ENCODE assay signal across 18 mouse cellular contexts in the genomic region with DNA sequence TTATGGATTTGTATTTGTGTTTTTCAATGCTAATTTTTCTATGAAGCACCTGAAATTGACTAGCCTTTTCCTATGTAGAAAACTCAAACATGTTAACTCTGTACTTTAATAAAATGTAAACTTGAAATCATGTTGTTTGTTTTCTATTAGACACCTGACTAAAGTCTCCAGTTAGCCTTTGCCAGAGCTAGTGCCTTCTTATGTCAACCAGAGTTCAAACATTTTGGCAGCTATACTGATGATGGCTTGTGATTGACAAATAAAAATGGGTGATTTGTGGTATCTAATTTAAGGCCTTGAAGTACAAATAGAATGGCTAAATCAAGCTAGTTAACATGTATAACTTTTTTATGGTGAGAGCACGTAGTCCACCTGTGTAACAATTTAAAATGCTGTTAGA.
DNase-seq lines count a peak whose midpoint lies in the region; ATAC-seq and TF ChIP-seq lines count a peak whose summit lies in the region.
"Had no signal": no experiment of that assay in that cellular context is flagged by ENCODE, and none has a peak within 500 bp of the region (broad histone marks: within the 10 kb centered on the region; RNA-seq: fewer than 3 reads in every experiment).

No protein-coding gene starts in this region.

- H3K79me2 ChIP-seq in liver, adult 2 months (ENCODE audit: control insufficient read depth, insufficient read depth, low read length): no peaks in the 10 kb centered on the region

- 57% methylated on average over 1 of the region's 1 CpGs for WGBS in liver, adult 2 months
- 87% methylated on average over 1 of the region's 1 CpGs for WGBS in liver, embryonic 12.5 days (ENCODE audit: insufficient replicate concordance)

- H3K4me3 ChIP-seq in liver, adult 2 months (ENCODE audit: insufficient read depth, low read depth, low read length): no peak overlapping the region
- no peak overlapping the region for H3K4me3 ChIP-seq in liver, embryonic 12.5 days

- no peak for TF ChIP-seq POLR2A in liver, adult 2 months (IDR thresholded peaks at IDR 0.05; ENCODE audit: extremely low read depth, insufficient read depth, low read length)

- peak; percentile 91 for DNase-seq in liver, adult 2 months (ENCODE audit: extremely low read depth, low read depth, low spot score)
- DNase-seq: adrenal gland, adult 2 months; adrenal gland, adult 8-10 months; adrenal gland, postnatal 10 days; adrenal gland, postnatal 14 days; adrenal gland, postnatal 25 days; adrenal gland, postnatal 36 days; B cell, adult 2 months; cerebellum, adult 11 months; cerebellum, adult 11-12 months; cerebellum, adult 18-20 months; cerebellum, adult 2 months had no signal

- H3K27me3 ChIP-seq in liver, adult 2 months (ENCODE audit: control insufficient read depth, insufficient read depth, low read length): no peaks in the 10 kb centered on the region
- no peaks in the 10 kb centered on the region for H3K27me3 ChIP-seq in liver, embryonic 12.5 days (replicated peaks)
- H3K27me3 ChIP-seq: CH12.LX, Patski had no signal

- 0 out of 2 replicates have a peak, but pooled peaks cover 1% of the 10 kb centered on the region for H3K36me3 ChIP-seq in liver, adult 2 months (ENCODE audit: control insufficient read depth, insufficient read depth, low read length)
- H3K36me3 ChIP-seq in liver, embryonic 12.5 days: peaks cover 53% of the 10 kb centered on the region

- H3K9ac ChIP-seq in liver, adult 2 months (ENCODE audit: low read depth, low read length): no peak overlapping the region
- H3K9ac ChIP-seq in liver, embryonic 12.5 days: no peak overlapping the region

- no peak for ATAC-seq in liver, embryonic 12.5 days
- ATAC-seq: activated CD4-positive, CD25-positive, alpha-beta regulatory T cell, adult 4 months; CD4-positive, CD25-positive, alpha-beta regulatory T cell, adult 4 months; Patski had no signal

- no peaks in the 10 kb centered on the region for H3K9me3 ChIP-seq in liver, embryonic 12.5 days (replicated peaks)
- H3K9me3 ChIP-seq: G1E had no signal

- no peak overlapping the region for H3K27ac ChIP-seq in liver, adult 2 months (replicated peaks; ENCODE audit: insufficient read depth, low read depth, low read length)
- no peak overlapping the region for H3K27ac ChIP-seq in liver, embryonic 12.5 days

- H3K4me1 ChIP-seq in liver, adult 2 months (ENCODE audit: control insufficient read depth, insufficient read depth, low read length): peaks cover 3% of the 10 kb centered on the region; the same call in 1 of the 2 replicates
- peaks cover 20% of the 10 kb centered on the region; the same call in 1 of the 2 replicates for H3K4me1 ChIP-seq in liver, embryonic 12.5 days

- TF ChIP-seq CTCF in liver, adult 2 months (IDR thresholded peaks at IDR 0.05; ENCODE audit: low read depth, low read length): no peak

- no peak overlapping the region for H3K4me2 ChIP-seq in liver, embryonic 12.5 days
